In the genomic region with DNA sequence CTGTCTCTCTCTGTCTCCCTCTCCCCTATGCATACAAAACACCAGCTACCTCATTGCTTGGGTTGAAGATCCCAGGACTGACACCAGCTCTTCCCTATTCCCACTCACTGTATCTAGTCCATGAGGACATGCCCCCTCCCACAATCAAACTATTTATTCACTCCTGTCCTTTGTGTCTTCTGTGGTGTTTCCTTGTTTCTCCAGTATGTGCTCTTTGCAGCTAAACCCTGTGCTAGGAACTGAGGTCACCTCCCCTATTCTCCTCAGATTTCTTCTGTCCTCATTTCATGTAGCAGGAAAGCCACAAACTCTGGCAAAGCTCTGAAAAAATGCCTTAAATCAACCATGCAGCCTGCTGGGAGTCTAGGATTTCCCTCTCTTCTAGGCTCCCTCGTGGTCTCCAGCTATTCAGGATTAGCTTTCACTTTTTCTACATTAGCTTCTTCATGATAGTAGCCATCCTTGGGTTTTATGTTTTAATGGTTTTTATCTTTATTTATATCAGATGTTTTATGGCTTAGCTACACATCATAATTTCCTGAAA, we compare ENCODE assay signal across 22 mouse cellular contexts.
"Had no signal": no experiment of that assay in that cellular context is flagged by ENCODE, and none has a peak within 500 bp of the region (broad histone marks: within the 10 kb centered on the region; RNA-seq: fewer than 3 reads in every experiment).

No protein-coding gene starts in this region.

- H3K27ac ChIP-seq: limb, embryonic 13.5 days; liver, embryonic 14.5 days; lung, embryonic 15.5 days; midbrain, embryonic 10.5 days; midbrain, embryonic 13.5 days; neural tube, embryonic 13.5 days; stomach, embryonic 15.5 days had no signal

- H3K36me3 ChIP-seq: limb, embryonic 13.5 days; lung, embryonic 15.5 days; midbrain, embryonic 10.5 days; midbrain, embryonic 13.5 days; neural tube, embryonic 13.5 days; stomach, embryonic 15.5 days had no signal

- H3K4me1 ChIP-seq: lung, embryonic 15.5 days; megakaryocyte, embryonic 14.5 days; neural tube, embryonic 13.5 days; stomach, embryonic 15.5 days had no signal

- H3K4me3 ChIP-seq: limb, embryonic 13.5 days; lung, embryonic 15.5 days; megakaryocyte, embryonic 14.5 days; midbrain, embryonic 10.5 days; midbrain, embryonic 13.5 days; myocyte; neural tube, embryonic 13.5 days; stomach, embryonic 15.5 days had no signal

- H3K4me2 ChIP-seq: limb, embryonic 13.5 days; lung, embryonic 15.5 days; midbrain, embryonic 13.5 days; neural tube, embryonic 13.5 days; stomach, embryonic 15.5 days had no signal

- DNase-seq: kidney, adult 8-10 months; kidney, postnatal 14 days; layer of hippocampus, postnatal 36 days; left cerebral cortex, postnatal 4 days; liver, postnatal 0 days; lung, postnatal 10 days; lung, postnatal 36 days; retina, postnatal 1 day; right cerebral cortex, postnatal 25 days; spleen, adult 18-20 months; thymus, postnatal 25 days had no signal

- H3K9me3 ChIP-seq: limb, embryonic 13.5 days; lung, embryonic 15.5 days; megakaryocyte, embryonic 14.5 days; midbrain, embryonic 10.5 days; midbrain, embryonic 13.5 days; neural tube, embryonic 13.5 days; stomach, embryonic 15.5 days had no signal

- H3K9ac ChIP-seq: limb, embryonic 13.5 days; liver, embryonic 14.5 days; liver, postnatal 0 days; lung, embryonic 15.5 days; midbrain, embryonic 13.5 days; neural tube, embryonic 13.5 days; stomach, embryonic 15.5 days had no signal

- H3K27me3 ChIP-seq: limb, embryonic 13.5 days; lung, embryonic 15.5 days; megakaryocyte, embryonic 14.5 days; midbrain, embryonic 13.5 days; neural tube, embryonic 13.5 days; stomach, embryonic 15.5 days had no signal

- ATAC-seq: intestine, embryonic 16.5 days; liver, postnatal 0 days; midbrain, embryonic 13.5 days; midbrain, embryonic 16.5 days had no signal
